Mouse (Mus musculus) MEL (cell line): ENCODE results near the gene Ddx49. TPM values are rescaled to one million over a fixed set of nuclear protein-coding genes. Genes with fewer than 3 reads are reported as not detected.

Experiments
- DNase-seq: peaks from one replicate; pipeline ENCODE4 v3.0.0; 2011; ENCODE audit warnings: low read depth, low spot score
- H3K27ac ChIP-seq: 2 replicates; pipeline ENCODE4 v1.5.1; 2012; ENCODE audit warnings: low read depth, mild to moderate bottlenecking, control low read depth, low read length, moderate library complexity; ENCODE audit not compliant: control insufficient read depth
- H3K27me3 ChIP-seq, 2 experiments: fragments of 150-350 bp in 1 of 2; sonication (generic) in 1 of 2; 2 replicates each; pipeline ENCODE4 v1.6.1; 2012; ENCODE audit warnings: low read length in 2 of 2, mild to moderate bottlenecking in 2 of 2, improper control_type of control experiment in 1 of 2, moderate library complexity in 1 of 2; ENCODE audit not compliant: insufficient read depth in 2 of 2, control insufficient read depth in 1 of 2
- H3K36me3 ChIP-seq, 2 experiments: 2 replicates each; pipeline ENCODE4 v1.6.1; 2012 to 2014; ENCODE audit warnings: low read length in 2 of 2, improper control_type of control experiment in 1 of 2, inconsistent platforms in 1 of 2, mild to moderate bottlenecking in 1 of 2; ENCODE audit not compliant: insufficient read depth in 2 of 2, control insufficient read depth in 1 of 2
- H3K4me1 ChIP-seq, 2 experiments: fragments of 150-350 bp in 1 of 2; sonication (generic) in 1 of 2; 2 replicates each; pipeline ENCODE4 v1.6.1; 2012; ENCODE audit warnings: low read length in 2 of 2, improper control_type of control experiment in 1 of 2, mild to moderate bottlenecking in 1 of 2; ENCODE audit not compliant: insufficient read depth in 2 of 2, control insufficient read depth in 1 of 2
- H3K4me3 ChIP-seq, 2 experiments: fragments of 150-350 bp in 1 of 2; sonication (generic) in 1 of 2; 2 replicates each; pipeline ENCODE4 v1.5.1; 2012; ENCODE audit warnings: low read depth in 2 of 2, low read length in 2 of 2, mild to moderate bottlenecking in 2 of 2, moderate library complexity in 2 of 2, control low read depth in 1 of 2, improper control_type of control experiment in 1 of 2; ENCODE audit not compliant: control insufficient read depth in 1 of 2, insufficient read depth in 1 of 2
- H3K79me2 ChIP-seq: 2 replicates; pipeline ENCODE4 v1.6.1; 2012; ENCODE audit warnings: mild to moderate bottlenecking, low read length, moderate library complexity; ENCODE audit not compliant: control insufficient read depth, poor library complexity, insufficient read depth
- H3K9ac ChIP-seq: 2 replicates; pipeline ENCODE4 v1.6.1; 2012; ENCODE audit warnings: low read depth, mild to moderate bottlenecking, control low read depth, low read length, moderate library complexity; ENCODE audit not compliant: control insufficient read depth, poor library complexity, severe bottlenecking
- H3K9me3 ChIP-seq: fragments of 150-350 bp; sonication (generic); replicated peaks from 2 replicates; pipeline ENCODE4 v1.6.1; 2012; ENCODE audit warnings: mild to moderate bottlenecking, low read length, improper control_type of control experiment, moderate library complexity; ENCODE audit not compliant: insufficient read depth
- BHLHE40 ChIP-seq: IDR thresholded peaks from 2 replicates; pipeline ENCODE4 v1.6.1; 2012; ENCODE audit warnings: low read depth, mild to moderate bottlenecking, inconsistent platforms, low read length, improper control_type of control experiment, borderline replicate concordance
- CHD1 ChIP-seq: IDR thresholded peaks from 2 replicates; pipeline ENCODE4 v1.6.1; 2012; ENCODE audit warnings: low read depth, mild to moderate bottlenecking, inconsistent platforms, low read length, improper control_type of control experiment
- CTCF ChIP-seq, 3 experiments: IDR thresholded peaks in 2 of 3; conservative IDR thresholded peaks in 1 of 3; 2 replicates each; pipeline ENCODE4 v1.5.1; 2011 to 2012; ENCODE audit warnings: low read length in 3 of 3, low read depth in 2 of 3, mild to moderate bottlenecking in 2 of 3, improper control_type of control experiment in 1 of 3, inconsistent platforms in 1 of 3, mixed read lengths in 1 of 3, moderate library complexity in 1 of 3; ENCODE audit not compliant: control insufficient read depth in 1 of 3, insufficient read depth in 1 of 3, poor library complexity in 1 of 3, severe bottlenecking in 1 of 3
- E2F4 ChIP-seq: IDR thresholded peaks from 2 replicates; pipeline ENCODE4 v1.6.1; 2011; ENCODE audit warnings: low read depth, low read length, improper control_type of control experiment, borderline replicate concordance
- ELF1 ChIP-seq: IDR thresholded peaks from 2 replicates; pipeline ENCODE4 v1.6.1; 2014; ENCODE audit warnings: low read depth, mild to moderate bottlenecking, inconsistent platforms, low read length, improper control_type of control experiment, moderate library complexity
- GATA1 ChIP-seq: IDR thresholded peaks from 2 replicates; pipeline ENCODE4 v1.6.1; 2011; ENCODE audit warnings: low read depth, low read length, improper control_type of control experiment
- HCFC1 ChIP-seq: IDR thresholded peaks from 2 replicates; pipeline ENCODE4 v1.6.1; 2012; ENCODE audit warnings: low read depth, mild to moderate bottlenecking, inconsistent platforms, low read length, improper control_type of control experiment, moderate library complexity
- KAT2A ChIP-seq: conservative IDR thresholded peaks from 2 replicates; pipeline ENCODE4 v1.6.1; 2012; ENCODE audit warnings: low read depth, low read length, improper control_type of control experiment, inconsistent platforms
- MAFK ChIP-seq: IDR thresholded peaks from 2 replicates; pipeline ENCODE4 v1.6.1; 2011; ENCODE audit warnings: low read depth, mild to moderate bottlenecking, low read length, improper control_type of control experiment, borderline replicate concordance
- MAX ChIP-seq: IDR thresholded peaks from 2 replicates; pipeline ENCODE4 v1.6.1; 2011; ENCODE audit warnings: low read length, improper control_type of control experiment
- MAZ ChIP-seq: IDR thresholded peaks from 2 replicates; pipeline ENCODE4 v1.6.1; 2012; ENCODE audit warnings: low read depth, mild to moderate bottlenecking, inconsistent platforms, low read length, improper control_type of control experiment
- MEF2A ChIP-seq: IDR thresholded peaks from 2 replicates; pipeline ENCODE4 v1.6.1; 2014; ENCODE audit warnings: low read depth, mild to moderate bottlenecking, inconsistent platforms, low read length, improper control_type of control experiment; ENCODE audit not compliant: poor library complexity, insufficient replicate concordance, severe bottlenecking; ENCODE audit errors: extremely low read depth
- MXI1 ChIP-seq: IDR thresholded peaks from 2 replicates; pipeline ENCODE4 v1.6.1; 2011; ENCODE audit warnings: mild to moderate bottlenecking, low read depth, low read length, improper control_type of control experiment
- MYB ChIP-seq: IDR thresholded peaks from 2 replicates; pipeline ENCODE4 v1.6.1; 2011; ENCODE audit warnings: mild to moderate bottlenecking, low read depth, low read length, improper control_type of control experiment
- MYC ChIP-seq: IDR thresholded peaks from 2 replicates; pipeline ENCODE4 v1.6.1; 2011; ENCODE audit warnings: low read depth, mild to moderate bottlenecking, low read length, improper control_type of control experiment, moderate library complexity
- RAD21 ChIP-seq: IDR thresholded peaks from 2 replicates; pipeline ENCODE4 v1.6.1; 2011; ENCODE audit warnings: mild to moderate bottlenecking, low read depth, low read length, improper control_type of control experiment
- SIN3A ChIP-seq: IDR thresholded peaks from 2 replicates; pipeline ENCODE4 v1.6.1; 2012; ENCODE audit warnings: low read length, improper control_type of control experiment, inconsistent platforms
- TAL1 ChIP-seq: IDR thresholded peaks from 2 replicates; pipeline ENCODE4 v1.6.1; 2012; ENCODE audit warnings: mild to moderate bottlenecking, inconsistent platforms, low read length, moderate library complexity, mixed read lengths
- TCF12 ChIP-seq: IDR thresholded peaks from 2 replicates; pipeline ENCODE4 v1.6.1; 2014; ENCODE audit warnings: low read depth, mild to moderate bottlenecking, inconsistent platforms, low read length, improper control_type of control experiment, moderate library complexity
- UBTF ChIP-seq: IDR thresholded peaks from 2 replicates; pipeline ENCODE4 v1.6.1; 2012; ENCODE audit warnings: low read depth, mild to moderate bottlenecking, inconsistent platforms, low read length, improper control_type of control experiment, moderate library complexity, borderline replicate concordance; ENCODE audit not compliant: insufficient read depth
- USF1 ChIP-seq: IDR thresholded peaks from 2 replicates; pipeline ENCODE4 v1.6.1; 2014; ENCODE audit warnings: low read depth, mild to moderate bottlenecking, inconsistent platforms, low read length, improper control_type of control experiment, moderate library complexity
- ZC3H11A ChIP-seq: IDR thresholded peaks from 2 replicates; pipeline ENCODE4 v1.6.1; 2012; ENCODE audit warnings: low read depth, mild to moderate bottlenecking, inconsistent platforms, low read length, improper control_type of control experiment
- ZMIZ1 ChIP-seq: IDR thresholded peaks from 2 replicates; pipeline ENCODE4 v1.6.1; 2012; ENCODE audit warnings: low read depth, mild to moderate bottlenecking, inconsistent platforms, low read length, improper control_type of control experiment, moderate library complexity
- polyA plus RNA-seq, 2 experiments: library from polyadenylated mRNA; stranded (reverse) in 1 of 2; unstranded in 1 of 2; fragments of >175 nt in 1 of 2; fragments of >200 nt in 1 of 2; gene quantifications; 2 replicates each; pipeline versions ENCODE4 v1.2.1 to v1.2.4; 2012; ENCODE audit warnings: low replicate concordance in 2 of 2, low read depth in 1 of 2; ENCODE audit not compliant: insufficient read length in 2 of 2, insufficient read depth in 1 of 2, missing spikeins in 1 of 2
- total RNA-seq: library from RNA; depleted of rRNA; stranded (reverse); fragments of 300-350 nt; gene quantifications from 2 replicates; pipeline ENCODE4 v1.2.3, GENCODE M21; 2012

Ddx49 gene
- total and polyA plus RNA-seq, 3 experiments: 102 to 116 TPM; not detected in 1

DNA sequence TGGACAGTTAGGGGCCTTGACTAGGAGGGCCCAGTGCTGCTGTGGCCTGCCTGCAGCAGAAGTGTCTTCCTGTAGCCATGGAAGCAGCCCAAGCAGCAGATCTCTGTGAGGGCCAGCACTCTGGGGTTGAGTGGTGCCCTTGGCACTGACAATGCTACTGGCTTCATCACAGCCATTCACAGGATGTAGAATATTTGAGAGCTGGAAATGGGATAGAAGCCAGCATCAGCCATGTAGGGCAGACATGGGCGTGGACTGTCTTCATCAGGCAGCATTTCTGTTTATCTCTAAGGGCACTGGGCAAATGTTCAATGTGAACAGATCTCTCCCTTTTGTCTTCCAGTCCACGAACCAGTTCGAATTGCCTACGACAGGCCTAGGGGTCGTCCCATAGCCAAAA lies 43.7 kb downstream of the Ddx49 start:
- Histone ChIP-seq H3K9ac (no peak overlapping the region), H3K79me2 (no peaks in the 10 kb centered on the region), H3K4me1 (no peaks in the 10 kb centered on the region; a peak in 1 of 4 replicates), H3K4me3 (no peak overlapping the region), H3K36me3 (peaks cover 0 to 15% of the 10 kb centered on the region in 2 experiments; a peak in 2 of 4 replicates), H3K27ac (no peak overlapping the region), H3K27me3 (no peaks in the 10 kb centered on the region), H3K9me3 (no peaks in the 10 kb centered on the region)
- no peak for TF ChIP-seq BHLHE40
- no peak for TF ChIP-seq SIN3A
- no peak for TF ChIP-seq TCF12
- no peak for TF ChIP-seq UBTF
- no peak for TF ChIP-seq MYB
- no peak for TF ChIP-seq KAT2A
- TF ChIP-seq TAL1: no peak
- TF ChIP-seq MAFK: no peak
- no peak for TF ChIP-seq ZMIZ1
- TF ChIP-seq CTCF (IDR thresholded peaks at IDR 0.05 in 2 of 3, conservative IDR thresholded peaks at IDR 0.05 in 1 of 3; ENCODE audit: control insufficient read depth in 1 of 3, insufficient read depth in 1 of 3, low read depth in 2 of 3, low read length in 3 of 3, poor library complexity in 1 of 3, severe bottlenecking in 1 of 3): no peak
- no peak for TF ChIP-seq HCFC1
- no peak for TF ChIP-seq MEF2A
- no peak for TF ChIP-seq ELF1
- TF ChIP-seq MAX: no peak
- no peak for TF ChIP-seq GATA1
- TF ChIP-seq MYC: no peak
- no peak for DNase-seq

DNA sequence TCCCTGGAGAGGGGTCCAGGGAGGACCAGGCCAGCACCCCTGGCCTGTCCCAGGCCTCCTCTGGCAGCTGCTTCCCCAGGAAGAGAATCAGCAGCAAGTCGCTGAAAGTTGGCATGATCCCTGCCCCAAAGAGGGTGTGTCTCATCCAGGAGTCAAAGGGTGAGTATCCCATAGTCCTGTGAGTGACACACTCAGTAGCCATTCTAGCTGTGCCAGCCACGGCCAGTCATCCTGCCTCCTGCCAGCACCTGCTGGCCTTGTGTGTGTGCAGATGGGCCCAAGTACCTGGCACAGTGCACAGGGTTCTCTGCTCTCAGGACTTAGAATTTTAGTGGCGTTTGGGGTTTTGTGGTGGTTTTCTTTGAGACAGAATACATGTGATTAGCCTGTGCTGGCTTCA lies 44.8 kb downstream of the Ddx49 start:
- Histone ChIP-seq H3K9ac (no peak overlapping the region), H3K79me2 (no peaks in the 10 kb centered on the region), H3K27me3 (no peaks in the 10 kb centered on the region), H3K36me3 (peaks cover 0 to 19% of the 10 kb centered on the region in 2 experiments; a peak in 2 of 4 replicates), H3K9me3 (no peaks in the 10 kb centered on the region), H3K27ac (no peak overlapping the region), H3K4me1 (no peaks in the 10 kb centered on the region; a peak in 1 of 4 replicates), H3K4me3 (no peak overlapping the region)
- no peak for DNase-seq
- TF ChIP-seq MAFK (no peak), MXI1 (no peak), RAD21 (no peak), CHD1 (no peak), ELF1 (no peak), USF1 (no peak), ZC3H11A (no peak), KAT2A (no peak), HCFC1 (no peak), E2F4 (no peak), MYC (no peak), MAZ (no peak), MYB (no peak), MEF2A (no peak)
